Mouse (Mus musculus) splenic B cell, adult 2 months (primary cell): ENCODE measurements at regions not wholly inside any gene's neighbourhood (a gene's known extent, or its start where the extent isn't known, plus 50 kb on each side); places are given as distances from the start of the nearest gene placed in this dataset.

Experiments used
- DNase-seq: peaks from one replicate; pipeline ENCODE4 v3.0.0-alpha.2; 2011; ENCODE audit warnings: low read depth, low spot score
- H3K27me3 ChIP-seq: 2 replicates; pipeline ENCODE4 v1.6.1; 2012; ENCODE audit warnings: mild to moderate bottlenecking, low read length, moderate library complexity, mixed read lengths; ENCODE audit not compliant: control insufficient read depth, poor library complexity, insufficient read depth, severe bottlenecking
- H3K36me3 ChIP-seq: 2 replicates; pipeline ENCODE4 v1.6.1; 2012; ENCODE audit warnings: mild to moderate bottlenecking, low read length, moderate library complexity, mixed read lengths; ENCODE audit not compliant: control insufficient read depth, poor library complexity, insufficient read depth, severe bottlenecking

- no peak for DNase-seq
- Histone ChIP-seq H3K36me3 (no peaks in the 10 kb centered on the region), H3K27me3 (no peaks in the 10 kb centered on the region; the same call in 1 of the 2 replicates)
These were observed 54.0 kb upstream of the Thsd7b start for GRCm38 (mm10) chr1:129219098-129219497.

DNA sequence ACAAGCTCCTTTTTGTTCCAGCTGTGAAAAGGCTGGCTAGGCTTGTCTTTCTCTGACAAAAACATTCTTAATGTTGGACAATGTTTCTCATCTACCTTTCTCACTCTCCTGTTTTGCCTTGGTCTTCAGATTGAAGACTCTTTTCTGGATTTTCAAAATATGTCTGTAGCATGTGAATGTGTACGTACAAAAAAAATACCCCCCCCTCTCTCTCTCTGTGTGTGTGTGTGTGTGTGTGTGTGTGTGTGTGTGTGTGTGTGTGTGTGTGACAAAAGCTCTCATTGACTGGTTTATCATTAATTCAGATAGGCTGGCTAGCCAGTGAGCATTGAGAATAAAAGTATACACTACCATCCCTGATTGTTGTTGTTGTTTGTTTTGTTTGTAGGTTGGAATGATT lies 64.3 kb upstream of the Thsd7b start:
- no peak for DNase-seq
- H3K27me3 ChIP-seq: no peaks in the 10 kb centered on the region

DNA sequence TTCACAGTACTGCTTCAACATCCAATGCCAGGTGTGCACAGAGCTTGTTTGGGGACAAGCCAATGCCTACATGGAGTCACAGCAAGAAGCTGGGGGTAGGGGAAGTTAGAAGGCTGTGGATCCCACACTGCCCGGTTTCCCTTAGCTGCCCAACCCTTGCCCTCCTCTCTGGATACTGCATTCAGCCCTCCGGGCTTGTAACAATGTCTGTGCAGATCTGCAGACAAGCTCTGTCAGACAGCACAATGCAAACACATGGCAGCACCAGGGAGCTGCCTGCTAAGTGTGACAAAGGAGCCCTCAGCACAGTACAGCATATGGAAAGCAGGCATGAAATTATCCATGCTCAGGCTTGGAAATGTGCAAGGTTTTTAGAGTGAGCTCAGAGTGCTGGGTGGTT lies 64.7 kb upstream of the Thsd7b start:
- no peak for DNase-seq
- Histone ChIP-seq H3K27me3 (no peaks in the 10 kb centered on the region), H3K36me3 (no peaks in the 10 kb centered on the region)

More for the DNA sequence above, 64.3 kb upstream of the Thsd7b start:
- no peaks in the 10 kb centered on the region for H3K36me3 ChIP-seq

GRCm38 (mm10) chr1:129207674-129208073 lies 65.4 kb upstream of the Thsd7b start:
- no peak for DNase-seq
- no peaks in the 10 kb centered on the region for H3K27me3 ChIP-seq
- no peaks in the 10 kb centered on the region for H3K36me3 ChIP-seq

GRCm38 (mm10) chr1:129180174-129180759 lies 92.8 kb upstream of the Thsd7b start:
- Histone ChIP-seq H3K27me3 (no peaks in the 10 kb centered on the region), H3K36me3 (no peaks in the 10 kb centered on the region)
- no peak for DNase-seq

DNA sequence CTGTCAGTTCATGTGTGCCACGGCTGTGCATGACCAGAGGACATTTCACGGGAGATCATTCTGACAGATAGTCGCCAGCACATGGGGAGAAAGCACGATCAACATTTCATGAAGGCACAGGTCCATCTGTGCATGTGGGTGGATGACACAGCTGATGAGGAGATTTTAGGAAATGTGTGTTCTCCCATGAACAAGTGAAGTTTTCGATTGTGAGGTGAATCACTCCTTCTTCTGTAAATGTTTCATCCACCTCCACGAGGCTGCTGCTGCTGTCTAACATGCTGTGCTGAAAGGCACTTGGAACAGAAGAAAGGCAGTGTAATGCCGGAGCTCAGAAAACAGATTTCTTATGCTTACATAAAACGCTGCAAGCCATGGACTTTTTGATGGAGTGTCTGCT lies 103.2 kb upstream of the Thsd7b start:
- Histone ChIP-seq H3K27me3 (no peaks in the 10 kb centered on the region), H3K36me3 (no peaks in the 10 kb centered on the region)
- no peak for DNase-seq

GRCm38 (mm10) chr1:129150643-129151042 lies 122.5 kb upstream of the Thsd7b start:
- Histone ChIP-seq H3K36me3 (no peaks in the 10 kb centered on the region), H3K27me3 (no peaks in the 10 kb centered on the region)
- no peak for DNase-seq

GRCm38 (mm10) chr1:129148733-129149388 lies 124.2 kb upstream of the Thsd7b start:
- no peaks in the 10 kb centered on the region for H3K36me3 ChIP-seq
- no peak for DNase-seq
- no peaks in the 10 kb centered on the region for H3K27me3 ChIP-seq

DNA sequence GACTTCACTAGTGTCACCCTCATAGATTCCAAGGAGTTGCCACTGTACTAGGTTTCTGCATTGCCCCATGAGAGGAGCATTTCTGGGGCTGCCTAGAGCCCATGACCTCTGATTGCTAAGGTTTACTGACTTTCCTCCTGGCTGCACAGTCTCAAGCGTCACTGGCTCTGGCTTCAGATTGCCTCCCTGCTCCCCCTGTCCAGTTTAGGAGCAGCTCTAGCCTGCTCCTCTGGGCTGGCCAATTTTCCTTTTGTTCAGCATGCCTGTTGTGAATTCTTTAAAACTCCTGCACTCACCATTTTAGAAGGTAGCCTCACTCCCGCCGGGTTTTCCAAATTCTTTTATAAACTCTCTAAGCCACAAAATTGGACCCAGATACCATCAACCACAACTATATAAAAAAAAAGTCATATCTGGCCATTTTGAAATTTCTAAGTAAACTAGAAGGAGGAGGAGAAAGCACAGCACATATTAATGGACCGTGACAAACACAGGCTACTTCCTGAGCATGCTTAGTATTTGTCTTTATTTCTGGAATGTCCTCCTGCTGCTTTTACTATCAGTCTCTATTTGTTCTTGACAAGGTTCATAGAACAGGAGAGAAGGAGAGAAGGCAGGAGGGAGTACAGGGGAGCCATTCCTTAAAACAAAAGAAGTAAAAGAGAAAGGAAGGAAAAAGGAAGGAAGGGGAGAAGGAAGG lies 126.6 kb upstream of the Thsd7b start:
- DNase-seq: no peak
- H3K36me3 ChIP-seq: no peaks in the 10 kb centered on the region
- no peaks in the 10 kb centered on the region for H3K27me3 ChIP-seq

- DNase-seq: no peak
- H3K36me3 ChIP-seq: no peaks in the 10 kb centered on the region
- no peaks in the 10 kb centered on the region for H3K27me3 ChIP-seq
These were observed 134.3 kb upstream of the Thsd7b start for GRCm38 (mm10) chr1:129138783-129139182.

DNA sequence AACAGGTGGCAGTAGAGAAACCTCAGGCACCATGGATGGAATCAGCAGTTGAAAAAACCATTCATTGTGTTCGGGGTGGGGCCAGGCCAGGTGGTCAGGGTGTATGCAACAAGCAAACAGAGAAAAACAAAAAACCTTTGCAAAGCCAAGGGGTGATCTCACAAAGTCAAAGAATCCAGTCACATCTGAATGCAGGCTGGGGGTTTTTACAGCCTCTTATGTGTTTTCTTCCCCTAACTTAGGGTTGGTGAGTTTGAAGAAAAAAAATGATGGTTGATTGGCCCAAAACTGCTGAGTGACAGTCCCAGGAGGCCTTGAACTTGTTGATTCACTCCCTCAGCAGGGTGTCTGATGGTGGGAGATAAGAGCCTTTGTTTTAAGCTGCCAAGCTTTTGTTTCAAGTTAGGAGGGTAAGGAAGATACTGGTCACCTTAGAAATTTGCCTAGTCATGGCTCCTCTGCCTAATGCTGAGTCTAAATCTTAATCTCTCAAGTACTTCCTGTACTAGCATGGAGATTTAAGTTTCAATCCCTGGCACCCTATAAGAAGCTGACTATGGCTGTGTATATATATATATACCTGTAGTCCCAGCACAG lies 166.0 kb upstream of the Thsd7b start:
- Histone ChIP-seq H3K27me3 (no peaks in the 10 kb centered on the region), H3K36me3 (no peaks in the 10 kb centered on the region)
- DNase-seq: no peak

- no peaks in the 10 kb centered on the region for H3K36me3 ChIP-seq
- DNase-seq: no peak
- H3K27me3 ChIP-seq: no peaks in the 10 kb centered on the region
These were observed 172.1 kb upstream of the Thsd7b start for GRCm38 (mm10) chr1:129100997-129101396.

DNA sequence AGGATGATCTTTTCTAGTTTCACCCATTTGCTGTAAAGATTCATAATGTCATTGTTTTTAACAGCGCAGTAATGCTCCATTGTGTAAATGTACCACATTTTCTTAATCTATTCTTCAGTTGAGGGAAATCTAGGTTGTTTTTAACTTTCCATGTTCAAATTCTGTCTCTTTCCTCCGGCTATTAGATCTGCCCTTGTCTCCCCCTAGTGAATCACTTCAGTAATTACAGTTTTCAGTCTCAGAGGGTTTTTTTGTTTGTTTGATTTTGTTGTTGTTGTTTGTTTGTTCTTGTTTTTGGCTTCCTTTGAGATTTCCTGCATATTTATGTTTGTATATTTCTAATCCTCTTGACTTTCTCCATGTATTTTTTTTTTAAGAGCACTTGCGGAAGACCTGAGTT lies 194.8 kb upstream of the Thsd7b start:
- DNase-seq: no peak
- H3K36me3 ChIP-seq: no peaks in the 10 kb centered on the region
- H3K27me3 ChIP-seq: no peaks in the 10 kb centered on the region

- no peak for DNase-seq
- H3K27me3 ChIP-seq: no peaks in the 10 kb centered on the region
These were observed 215.9 kb upstream of the Thsd7b start for GRCm38 (mm10) chr1:129057182-129057581.

GRCm38 (mm10) chr1:129055252-129055651 lies 217.8 kb upstream of the Thsd7b start:
- no peaks in the 10 kb centered on the region for H3K36me3 ChIP-seq
- no peak for DNase-seq

More at GRCm38 (mm10) chr1:129057182-129057581, 215.9 kb upstream of the Thsd7b start:
- no peaks in the 10 kb centered on the region for H3K36me3 ChIP-seq

More at GRCm38 (mm10) chr1:129055252-129055651, 217.8 kb upstream of the Thsd7b start:
- no peaks in the 10 kb centered on the region for H3K27me3 ChIP-seq
